Mouse (Mus musculus): ENCODE data around the gene Cdh23.

Gene Cdh23

GRCm38 (mm10) chr10:60260557-60261294 is 435.6 kb downstream of the Cdh23 start:
- DNase-seq (ENCODE audit: low spot score): no peak

GRCm38 (mm10) chr10:60257261-60257825 is 438.9 kb downstream of the Cdh23 start:
- no peak for DNase-seq (ENCODE audit: low spot score)

- no peak for DNase-seq (ENCODE audit: low spot score)
Measured at GRCm38 (mm10) chr10:60256088-60256487, 440.2 kb downstream of the Cdh23 start.
